Mouse (Mus musculus) midbrain, embryonic 11.5 days (tissue): ENCODE data around the gene Ptpn3. TPM values are rescaled to one million over a fixed set of nuclear protein-coding genes. Genes with fewer than 3 reads are reported as not detected.

Experiments
- ATAC-seq: fragments of 200-750 bp; cut with Nextera tagmentation; 2 replicates; pipeline ENCODE4 v1.8.0; 2017; ENCODE audit warnings: moderate TSS enrichment, moderate library complexity; ENCODE audit not compliant: low FRiP score
- DNase-seq: peaks from one replicate; pipeline ENCODE4 v3.0.0; 2015; ENCODE audit warnings: low spot score; ENCODE audit errors: missing footprints
- H3K27ac ChIP-seq: fragments of 300-500 bp; sonication (generic); 2 replicates; pipeline ENCODE4 v1.5.1; 2014; ENCODE audit warnings: low read depth, low read length
- H3K27me3 ChIP-seq: fragments of 300-500 bp; sonication (generic); 2 replicates; pipeline ENCODE4 v1.6.1; 2014; ENCODE audit warnings: mild to moderate bottlenecking, low read length, moderate library complexity, mixed read lengths; ENCODE audit not compliant: control insufficient read depth, insufficient read depth
- H3K36me3 ChIP-seq: fragments of 300-500 bp; sonication (generic); 2 replicates; pipeline ENCODE4 v1.6.1; 2014; ENCODE audit warnings: mild to moderate bottlenecking, low read length, moderate library complexity, mixed read lengths; ENCODE audit not compliant: control insufficient read depth, insufficient read depth
- H3K4me1 ChIP-seq: fragments of 300-500 bp; sonication (generic); 2 replicates; pipeline ENCODE4 v1.6.1; 2014; ENCODE audit warnings: low read length; ENCODE audit not compliant: control insufficient read depth, insufficient read depth
- H3K4me2 ChIP-seq: fragments of 300-500 bp; sonication (generic); 2 replicates; pipeline ENCODE4 v1.6.1; 2014; ENCODE audit warnings: mild to moderate bottlenecking, moderate library complexity
- H3K4me3 ChIP-seq: fragments of 300-500 bp; sonication (generic); 2 replicates; pipeline ENCODE4 v1.5.1; 2014; ENCODE audit warnings: low read depth, low read length
- H3K9ac ChIP-seq: fragments of 300-500 bp; sonication (generic); 2 replicates; pipeline ENCODE4 v1.6.1; 2014; ENCODE audit warnings: low read length
- H3K9me3 ChIP-seq: fragments of 300-500 bp; sonication (generic); 2 replicates; pipeline ENCODE4 v1.6.1; 2016; ENCODE audit warnings: low read length; ENCODE audit not compliant: control insufficient read depth
- WGBS: fragments of 180-500 bp; shearing (Covaris S2); extraction: QIAGEN DNeasy Blood & Tissue Kit; methylation state at CpG from one replicate; pipeline ENCODE4 v1.1.7; 2014; 5-methylcytosine and 5-hydroxymethylcytosine counted together
- polyA plus RNA-seq: library from polyadenylated mRNA; unstranded; fragments of >200 nt; fragmentation: Nextera tagmentation; extraction: Ambion mirVana; gene quantifications from 2 replicates; pipeline ENCODE4 v1.2.1, GENCODE M21; 2014

The Ptpn3 gene
- 0.33 and 0.90 TPM in 2 replicates for polyA plus RNA-seq

GRCm38 (mm10) chr4:57301410-57302313 lies at the start of gene Ptpn3:
Ptpn3 (minus strand) TSS chr4:57301837.
- H3K4me3 ChIP-seq: peak within 1 kb of the TSS; percentile 66
- H3K27me3 ChIP-seq: peaks cover 42% of the 10 kb centered on the region
- peak within 1 kb of the TSS; percentile 71 for H3K4me2 ChIP-seq
- no peak within 1 kb of the TSS for H3K27ac ChIP-seq
- ATAC-seq (peak; percentile 81), DNase-seq (peak; percentile 97)
- H3K9ac ChIP-seq: peak within 1 kb of the TSS; percentile 59
- H3K36me3 ChIP-seq: no peaks in the 10 kb centered on the region
- WGBS: under 1% methylated on average over 42 of the region's 42 CpGs
- H3K4me1 ChIP-seq: peaks cover 19% of the 10 kb centered on the region
- H3K9me3 ChIP-seq: no peaks in the 10 kb centered on the region

- Histone ChIP-seq H3K27me3 (no peaks in the 10 kb centered on the region), H3K9me3 (no peaks in the 10 kb centered on the region), H3K4me2 (no peak overlapping the region), H3K4me1 (no peaks in the 10 kb centered on the region), H3K36me3 (no peaks in the 10 kb centered on the region), H3K9ac (no peak overlapping the region), H3K27ac (no peak overlapping the region), H3K4me3 (no peak overlapping the region)
- ATAC-seq (no peak), DNase-seq (no peak)
- WGBS: 93% methylated on average over 2 of the region's 2 CpGs
These were observed 48.9 kb upstream of the Ptpn3 start for GRCm38 (mm10) chr4:57350541-57350940.

- H3K4me1 ChIP-seq: no peaks in the 10 kb centered on the region
- H3K9ac ChIP-seq: no peak overlapping the region
- H3K27ac ChIP-seq: no peak overlapping the region
- ATAC-seq: no peak
- H3K27me3 ChIP-seq: no peaks in the 10 kb centered on the region
- DNase-seq: no peak
- no peak overlapping the region for H3K4me2 ChIP-seq
- 94% methylated on average over 7 of the region's 7 CpGs for WGBS
- H3K36me3 ChIP-seq: no peaks in the 10 kb centered on the region
- H3K4me3 ChIP-seq: no peak overlapping the region
- H3K9me3 ChIP-seq: no peaks in the 10 kb centered on the region
These were observed 42.4 kb upstream of the Ptpn3 start for GRCm38 (mm10) chr4:57343996-57344395.

GRCm38 (mm10) chr4:57338923-57339322 lies 37.3 kb upstream of the Ptpn3 start:
- no peak overlapping the region for H3K4me2 ChIP-seq
- H3K36me3 ChIP-seq: no peaks in the 10 kb centered on the region
- H3K27me3 ChIP-seq: no peaks in the 10 kb centered on the region
- 86% methylated on average over 17 of the region's 17 CpGs for WGBS
- no peaks in the 10 kb centered on the region for H3K4me1 ChIP-seq
- DNase-seq (no peak), ATAC-seq (no peak)
- H3K4me3 ChIP-seq: no peak overlapping the region
- H3K9me3 ChIP-seq: no peaks in the 10 kb centered on the region
- no peak overlapping the region for H3K9ac ChIP-seq
- no peak overlapping the region for H3K27ac ChIP-seq

GRCm38 (mm10) chr4:57338061-57338460 lies 36.4 kb upstream of the Ptpn3 start:
- H3K4me2 ChIP-seq: no peak overlapping the region
- H3K27ac ChIP-seq: no peak overlapping the region
- H3K27me3 ChIP-seq: no peaks in the 10 kb centered on the region
- no peak for ATAC-seq
- H3K4me3 ChIP-seq: no peak overlapping the region
- WGBS: 89% methylated on average over 9 of the region's 9 CpGs
- H3K36me3 ChIP-seq: no peaks in the 10 kb centered on the region
- no peak overlapping the region for H3K9ac ChIP-seq
- H3K9me3 ChIP-seq: no peaks in the 10 kb centered on the region
- no peak for DNase-seq
- no peaks in the 10 kb centered on the region for H3K4me1 ChIP-seq

- H3K9me3 ChIP-seq: no peaks in the 10 kb centered on the region
- H3K27ac ChIP-seq: no peak overlapping the region
- no peaks in the 10 kb centered on the region for H3K27me3 ChIP-seq
- H3K9ac ChIP-seq: no peak overlapping the region
- WGBS: 62% methylated on average over 9 of the region's 9 CpGs
- ATAC-seq (no peak), DNase-seq (no peak)
- H3K4me2 ChIP-seq: no peak overlapping the region
- H3K4me3 ChIP-seq: no peak overlapping the region
- no peaks in the 10 kb centered on the region for H3K36me3 ChIP-seq
- H3K4me1 ChIP-seq: no peaks in the 10 kb centered on the region
These were observed 33.5 kb upstream of the Ptpn3 start for GRCm38 (mm10) chr4:57335000-57335666.

- no peaks in the 10 kb centered on the region for H3K4me1 ChIP-seq
- no peak overlapping the region for H3K27ac ChIP-seq
- H3K9ac ChIP-seq: no peak overlapping the region
- DNase-seq: no peak
- no peaks in the 10 kb centered on the region for H3K36me3 ChIP-seq
- 94% methylated on average over 12 of the region's 12 CpGs for WGBS
- no peak overlapping the region for H3K4me3 ChIP-seq
- H3K4me2 ChIP-seq: no peak overlapping the region
- H3K27me3 ChIP-seq: no peaks in the 10 kb centered on the region
- no peaks in the 10 kb centered on the region for H3K9me3 ChIP-seq
- no peak for ATAC-seq
These were observed 32.4 kb upstream of the Ptpn3 start for GRCm38 (mm10) chr4:57333926-57334548.

- Histone ChIP-seq H3K27me3 (no peaks in the 10 kb centered on the region), H3K9ac (no peak overlapping the region), H3K4me2 (no peak overlapping the region), H3K36me3 (no peaks in the 10 kb centered on the region), H3K27ac (no peak overlapping the region), H3K9me3 (no peaks in the 10 kb centered on the region), H3K4me1 (no peaks in the 10 kb centered on the region), H3K4me3 (no peak overlapping the region)
- 86% methylated on average over 3 of the region's 3 CpGs for WGBS
- ATAC-seq (no peak), DNase-seq (no peak)
These were observed 30.9 kb upstream of the Ptpn3 start for GRCm38 (mm10) chr4:57332511-57332910.
